Mouse (Mus musculus): ENCODE measurements around the gene Gm9611. TPM values are rescaled to one million over a fixed set of nuclear protein-coding genes. Genes with fewer than 3 reads are reported as not detected.
"Not testable (repeated sequence)": the region's sequence is repeated elsewhere in the genome, so short reads cannot be mapped to it uniquely, and the experiment has no call there.

The Gm9611 gene
- polyA plus RNA-seq (2015; fragmentation: Nextera tagmentation; extraction: Ambion mirVana), result not detected in 2 replicates

DNA sequence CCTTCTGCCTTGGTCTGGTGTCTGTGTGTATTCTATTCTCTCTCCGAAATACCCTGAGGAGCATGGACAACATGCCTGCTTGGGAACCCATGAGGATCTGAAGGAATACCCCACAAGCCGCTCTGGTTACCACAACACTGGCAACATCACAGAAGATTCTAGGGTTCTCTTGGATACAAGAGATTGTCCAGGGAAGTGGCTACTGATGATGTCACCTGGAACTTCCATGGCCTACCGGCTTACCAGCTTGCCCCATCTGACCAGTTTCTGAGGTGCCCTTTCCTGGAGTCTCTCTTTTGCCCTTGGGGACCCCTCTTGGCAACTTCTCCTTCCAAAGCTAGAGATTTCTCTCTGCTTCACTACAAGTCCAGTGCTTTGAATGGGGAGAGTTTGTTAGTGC lies at the start of gene Gm9611:
Gene Gm9611 (minus strand): TSS at position 101 of the 400 bp plus-strand sequence.
- H3K4me3 ChIP-seq; H3K36me3 ChIP-seq; ATAC-seq (replicated peaks; ENCODE audit: insufficient number of reproducible peaks, insufficient read depth, low FRiP score, low read depth); H3K4me2 ChIP-seq; H3K4me1 ChIP-seq (replicated peaks); H3K9ac ChIP-seq; H3K27me3 ChIP-seq; H3K9me3 ChIP-seq (replicated peaks); H3K27ac ChIP-seq: not testable (repeated sequence)
- 83% methylated on average over 1 of the region's 3 CpGs for WGBS

DNA sequence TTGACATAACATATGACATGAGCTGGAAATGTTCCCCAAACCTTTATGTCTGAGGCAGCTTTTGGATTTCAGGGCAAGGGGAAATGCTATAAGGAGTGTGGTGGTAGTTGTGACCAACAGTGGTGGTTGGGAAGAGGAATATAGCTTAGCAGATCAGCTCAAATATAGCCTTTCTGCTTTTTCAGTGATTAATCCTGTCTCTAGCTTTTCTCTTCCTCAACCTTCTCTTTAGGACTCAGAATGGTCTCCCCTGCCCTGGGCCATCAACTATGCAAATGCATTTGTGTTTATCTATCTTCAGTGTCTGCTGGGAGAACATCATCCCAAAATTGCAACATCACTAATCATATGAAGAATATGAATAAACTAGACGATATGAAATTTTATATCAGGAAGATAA lies 12.8 kb upstream of the Gm9611 start, which contains the start of gene Gm7995:
Gene Gm7995 (plus strand): TSS at position 301 of the 400 bp plus-strand sequence.
- whole genome bisulfite sequencing, result no CpG with 5 or more reads among the region's 1 CpGs
- not testable (repeated sequence) for H3K9me3 ChIP-seq (replicated peaks); H3K27ac ChIP-seq; H3K36me3 ChIP-seq; H3K4me3 ChIP-seq; H3K4me1 ChIP-seq (replicated peaks); ATAC-seq (replicated peaks; ENCODE audit: insufficient number of reproducible peaks, insufficient read depth, low FRiP score, low read depth); H3K9ac ChIP-seq; H3K4me2 ChIP-seq; H3K27me3 ChIP-seq

- 100% methylated on average over 1 of the region's 3 CpGs for WGBS
- H3K27ac ChIP-seq, result not testable (repeated sequence)
Measured at GRCm38 (mm10) chr14:42259948-42260347, 37.2 kb downstream of the Gm9611 start, which contains the start of gene Gm17026. Gene Gm17026 (minus strand): TSS chr14:42260048.

More at GRCm38 (mm10) chr14:42259948-42260347, 37.2 kb downstream of the Gm9611 start, which contains the start of gene Gm17026:
- not testable (repeated sequence) for H3K27me3 ChIP-seq; H3K9me3 ChIP-seq (replicated peaks); H3K36me3 ChIP-seq; ATAC-seq (replicated peaks; ENCODE audit: insufficient number of reproducible peaks, insufficient read depth, low FRiP score, low read depth); H3K4me1 ChIP-seq (replicated peaks); H3K4me3 ChIP-seq; H3K4me2 ChIP-seq; H3K9ac ChIP-seq

Small RNA genes lying within 50 kb of the gene (microRNA-seq; reads per million reads assigned to microRNA genes)
- gene Gm25208 (not detected), gene Gm25892 (not detected)

Other genes starting within 250 kb of the Gm9611 start
- gene Gm7951, start 180.0 kb downstream of the Gm9611 start, polyA plus RNA-seq (2015; fragmentation: Nextera tagmentation; extraction: Ambion mirVana), result not detected in 2 replicates
- not detected in 2 replicates for gene Gm17027, start 134.7 kb downstream of the Gm9611 start, polyA plus RNA-seq (2015; fragmentation: Nextera tagmentation; extraction: Ambion mirVana)
- not detected in 2 replicates for gene Gm3573, start 106.6 kb downstream of the Gm9611 start, polyA plus RNA-seq (2015; fragmentation: Nextera tagmentation; extraction: Ambion mirVana)
- not detected in 2 replicates for gene Gm17026, start 37.3 kb downstream of the Gm9611 start, polyA plus RNA-seq (2015; fragmentation: Nextera tagmentation; extraction: Ambion mirVana)
- gene Gm7995, start 12.9 kb upstream of the Gm9611 start, polyA plus RNA-seq (2015; fragmentation: Nextera tagmentation; extraction: Ambion mirVana), result not detected in 2 replicates
- gene Gm8005, start 142.3 kb upstream of the Gm9611 start, polyA plus RNA-seq (2015; fragmentation: Nextera tagmentation; extraction: Ambion mirVana), result not detected in 2 replicates
- not detected in 2 replicates for gene Gm8011, start 166.5 kb upstream of the Gm9611 start, polyA plus RNA-seq (2015; fragmentation: Nextera tagmentation; extraction: Ambion mirVana)
- gene Gm8020, start 205.0 kb upstream of the Gm9611 start, polyA plus RNA-seq (2015; fragmentation: Nextera tagmentation; extraction: Ambion mirVana), result not detected in 2 replicates
- gene Gm8024, start 226.9 kb upstream of the Gm9611 start, polyA plus RNA-seq (2015; fragmentation: Nextera tagmentation; extraction: Ambion mirVana), result not detected in 2 replicates

Data from heart, embryonic 15.5 days (tissue).